Comparison of ENCODE assay signal across 13 mouse cellular contexts in the genomic region with DNA sequence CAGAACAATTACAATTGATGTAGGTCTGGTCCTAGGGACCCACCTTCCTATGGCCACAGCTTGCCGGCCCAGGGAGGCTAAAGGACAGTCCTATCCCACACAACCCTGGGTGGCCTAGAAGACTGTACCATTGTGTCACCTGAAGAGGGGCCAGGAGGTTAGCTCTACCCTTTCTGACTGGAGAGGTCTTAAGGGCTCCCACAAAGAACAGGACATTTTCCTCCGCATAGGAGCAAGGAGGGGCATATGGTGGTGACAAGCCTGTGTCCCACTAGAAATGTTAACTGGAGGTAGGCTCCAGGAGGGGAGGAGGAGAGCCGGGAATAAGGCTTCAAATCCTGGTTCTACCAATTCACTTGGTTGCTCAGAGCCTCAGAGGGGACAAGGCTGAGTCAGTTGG. TPM values are rescaled to one million over a fixed set of nuclear protein-coding genes. Genes with fewer than 3 reads are reported as not detected.
DNase-seq lines count a peak whose midpoint lies in the region; ATAC-seq lines count a peak whose summit lies in the region.
"Had no signal": no experiment of that assay in that cellular context is flagged by ENCODE, and none has a peak within 500 bp of the region (broad histone marks: within the 10 kb centered on the region; RNA-seq: fewer than 3 reads in every experiment).

No protein-coding gene starts in this region.

- 57% methylated on average over 3 of the region's 3 CpGs for WGBS in liver, embryonic 11.5 days
- 52% methylated on average over 3 of the region's 3 CpGs for WGBS in liver, embryonic 12.5 days (ENCODE audit: insufficient replicate concordance)
- 37% methylated on average over 3 of the region's 3 CpGs for WGBS in forebrain, embryonic 13.5 days
- 36% methylated on average over 3 of the region's 3 CpGs for WGBS in intestine, embryonic 14.5 days
- WGBS in neural tube, embryonic 13.5 days, result 21% methylated on average over 3 of the region's 3 CpGs

- H3K27me3 ChIP-seq in liver, embryonic 11.5 days (replicated peaks; ENCODE audit: control insufficient read depth, insufficient read depth, low read length), result peaks cover 34% of the 10 kb centered on the region
- H3K27me3 ChIP-seq in liver, embryonic 12.5 days (replicated peaks), result peaks cover 66% of the 10 kb centered on the region
- peaks cover 53% of the 10 kb centered on the region for H3K27me3 ChIP-seq in forebrain, embryonic 13.5 days
- peaks cover 12% of the 10 kb centered on the region for H3K27me3 ChIP-seq in intestine, embryonic 14.5 days (replicated peaks; ENCODE audit: control insufficient read depth, insufficient read depth, low read length)
- peaks cover 72% of the 10 kb centered on the region for H3K27me3 ChIP-seq in neural tube, embryonic 13.5 days

- no peak overlapping the region for H3K4me3 ChIP-seq in liver, embryonic 11.5 days (ENCODE audit: low read depth, low read length)
- H3K4me3 ChIP-seq in liver, embryonic 12.5 days, result no peak overlapping the region
- no peak overlapping the region for H3K4me3 ChIP-seq in forebrain, embryonic 13.5 days
- H3K4me3 ChIP-seq in intestine, embryonic 14.5 days (ENCODE audit: low read depth, low read length), result no peak overlapping the region; the same call in 1 of the 2 replicates
- peak overlapping the region; percentile 58 for H3K4me3 ChIP-seq in neural tube, embryonic 13.5 days

- H3K9ac ChIP-seq in liver, embryonic 11.5 days (ENCODE audit: low read depth, low read length), result no peak overlapping the region
- H3K9ac ChIP-seq in liver, embryonic 12.5 days, result no peak overlapping the region
- H3K9ac ChIP-seq in forebrain, embryonic 13.5 days, result no peak overlapping the region
- no peak overlapping the region for H3K9ac ChIP-seq in intestine, embryonic 14.5 days (ENCODE audit: low read length)
- H3K9ac ChIP-seq in neural tube, embryonic 13.5 days, result peak overlapping the region; percentile 85

- ATAC-seq in liver, embryonic 11.5 days (replicated peaks; ENCODE audit: low FRiP score), result no peak
- ATAC-seq in liver, embryonic 12.5 days, result no peak; the same call in 1 of the 2 replicates
- no peak for ATAC-seq in forebrain, embryonic 13.5 days
- no peak for ATAC-seq in intestine, embryonic 14.5 days (replicated peaks; ENCODE audit: low FRiP score, low TSS enrichment, low read depth)
- 0 out of 2 replicates have a peak, but pooled peaks have one; percentile 21 for ATAC-seq in neural tube, embryonic 13.5 days (ENCODE audit: low read depth)

- no peak for DNase-seq in liver, embryonic 11.5 days (ENCODE audit: low spot score)
- DNase-seq in intestine, embryonic 14.5 days (ENCODE audit: low spot score), result no peak
- DNase-seq in gastrocnemius, postnatal 14 days, result no peak
- DNase-seq in adrenal gland, postnatal 25 days, result no peak
- DNase-seq in cerebellum, adult 18-20 months, result no peak
- DNase-seq: cerebellum, adult 8-10 months; thymus, adult 18-20 months had no signal

- peak overlapping the region; percentile 72 for H3K4me2 ChIP-seq in liver, embryonic 11.5 days
- no peak overlapping the region for H3K4me2 ChIP-seq in liver, embryonic 12.5 days
- H3K4me2 ChIP-seq in forebrain, embryonic 13.5 days, result peak overlapping the region; percentile 93
- no peak overlapping the region for H3K4me2 ChIP-seq in intestine, embryonic 14.5 days (ENCODE audit: low read length)
- H3K4me2 ChIP-seq in neural tube, embryonic 13.5 days, result peak overlapping the region; percentile 85

- no peak overlapping the region for H3K27ac ChIP-seq in liver, embryonic 11.5 days (ENCODE audit: low read depth, low read length)
- no peak overlapping the region for H3K27ac ChIP-seq in liver, embryonic 12.5 days
- H3K27ac ChIP-seq in forebrain, embryonic 13.5 days, result no peak overlapping the region
- peak overlapping the region; percentile 67 for H3K27ac ChIP-seq in intestine, embryonic 14.5 days (ENCODE audit: low read depth)
- H3K27ac ChIP-seq in neural tube, embryonic 13.5 days (replicated peaks), result peak overlapping the region; percentile 80

- no peaks in the 10 kb centered on the region for H3K36me3 ChIP-seq in liver, embryonic 11.5 days (ENCODE audit: control insufficient read depth, insufficient read depth, low read length)
- peaks cover 2% of the 10 kb centered on the region; the same call in 1 of the 2 replicates for H3K36me3 ChIP-seq in liver, embryonic 12.5 days
- 0 out of 2 replicates have a peak, but pooled peaks cover 4% of the 10 kb centered on the region for H3K36me3 ChIP-seq in forebrain, embryonic 13.5 days (ENCODE audit: poor library complexity, severe bottlenecking)
- H3K36me3 ChIP-seq in intestine, embryonic 14.5 days (ENCODE audit: control insufficient read depth, insufficient read depth, low read length), result no peaks in the 10 kb centered on the region
- H3K36me3 ChIP-seq in neural tube, embryonic 13.5 days, result 0 out of 2 replicates have a peak, but pooled peaks cover 5% of the 10 kb centered on the region

- H3K9me3 ChIP-seq in liver, embryonic 11.5 days (ENCODE audit: control insufficient read depth, low read length), result no peaks in the 10 kb centered on the region
- no peaks in the 10 kb centered on the region for H3K9me3 ChIP-seq in liver, embryonic 12.5 days (replicated peaks)
- no peaks in the 10 kb centered on the region for H3K9me3 ChIP-seq in forebrain, embryonic 13.5 days (replicated peaks)
- H3K9me3 ChIP-seq in intestine, embryonic 14.5 days (ENCODE audit: control insufficient read depth, low read length), result no peaks in the 10 kb centered on the region
- no peaks in the 10 kb centered on the region for H3K9me3 ChIP-seq in neural tube, embryonic 13.5 days

- H3K4me1 ChIP-seq in liver, embryonic 11.5 days (replicated peaks; ENCODE audit: control insufficient read depth, insufficient read depth, low read length), result peaks cover 11% of the 10 kb centered on the region
- H3K4me1 ChIP-seq in liver, embryonic 12.5 days, result peaks cover 35% of the 10 kb centered on the region
- H3K4me1 ChIP-seq in forebrain, embryonic 13.5 days, result peaks cover 24% of the 10 kb centered on the region
- peaks cover 24% of the 10 kb centered on the region for H3K4me1 ChIP-seq in intestine, embryonic 14.5 days (replicated peaks; ENCODE audit: control insufficient read depth, insufficient read depth, low read length)
- H3K4me1 ChIP-seq in neural tube, embryonic 13.5 days (replicated peaks), result peaks cover 52% of the 10 kb centered on the region

- intact Hi-C loops in gastrocnemius, postnatal 14 days (cut with DNase I; ENCODE audit: low total_unique reads), result no loop called here

RNA-seq across cellular contexts. Expression of a gene that starts 0.8 kb away (rescaled TPM):
- polyA plus RNA-seq in liver, embryonic 11.5 days (2014; fragmentation: Nextera tagmentation; extraction: Ambion mirVana), result 1.9 and 2.2 TPM in 2 replicates
- 2.1 and 2.4 TPM in 2 replicates for polyA plus RNA-seq in liver, embryonic 12.5 days (2016; fragmentation: Nextera tagmentation; extraction: Ambion mirVana)
- polyA plus RNA-seq in forebrain, embryonic 13.5 days (2015; fragmentation: Nextera tagmentation; extraction: Ambion mirVana), result 2.2 and 3.2 TPM in 2 replicates
- polyA plus RNA-seq in intestine, embryonic 14.5 days (2014; fragmentation: Nextera tagmentation; extraction: Ambion mirVana), result 8.2 and 9.4 TPM in 2 replicates
- polyA plus RNA-seq in neural tube, embryonic 13.5 days (2015; fragmentation: Nextera tagmentation; extraction: Ambion mirVana), result 10.7 and 11.8 TPM in 2 replicates
- total RNA-seq in gastrocnemius, postnatal 14 days (2021), result 10 to 100 TPM; 18.0 to 21.0 TPM
- 3.1 and 3.6 TPM in 2 replicates for total RNA-seq in adrenal gland, postnatal 25 days (2021)
- total RNA-seq: hematopoietic stem cell, adult 5-6 weeks had no signal

RNA-seq across cellular contexts. Expression of a gene that starts 18.3 kb away (rescaled TPM):
- polyA plus RNA-seq in liver, embryonic 11.5 days (2014; fragmentation: Nextera tagmentation; extraction: Ambion mirVana), result not detected in 2 replicates
- polyA plus RNA-seq in liver, embryonic 12.5 days (2016; fragmentation: Nextera tagmentation; extraction: Ambion mirVana), result not detected in 2 replicates
- polyA plus RNA-seq in forebrain, embryonic 13.5 days (2015; fragmentation: Nextera tagmentation; extraction: Ambion mirVana), result not detected in 2 replicates
- polyA plus RNA-seq in intestine, embryonic 14.5 days (2014; fragmentation: Nextera tagmentation; extraction: Ambion mirVana), result not detected in 2 replicates
- polyA plus RNA-seq in neural tube, embryonic 13.5 days (2015; fragmentation: Nextera tagmentation; extraction: Ambion mirVana), result 0.24 and 0.26 TPM in 2 replicates
- total RNA-seq in gastrocnemius, postnatal 14 days (2021), result not detected
- total RNA-seq in adrenal gland, postnatal 25 days (2021), result not detected in 2 replicates
- total RNA-seq: hematopoietic stem cell, adult 5-6 weeks; liver, adult 2 months; neutrophil, adult 5-6 weeks had no signal
- polyA plus RNA-seq: liver, adult 2 months had no signal

RNA-seq across cellular contexts. Expression of a gene that starts 23.8 kb away (rescaled TPM):
- 20.6 and 21.1 TPM in 2 replicates for polyA plus RNA-seq in liver, embryonic 11.5 days (2014; fragmentation: Nextera tagmentation; extraction: Ambion mirVana)
- 11.8 and 14.4 TPM in 2 replicates for polyA plus RNA-seq in liver, embryonic 12.5 days (2016; fragmentation: Nextera tagmentation; extraction: Ambion mirVana)
- 13.4 and 16.8 TPM in 2 replicates for polyA plus RNA-seq in forebrain, embryonic 13.5 days (2015; fragmentation: Nextera tagmentation; extraction: Ambion mirVana)
- polyA plus RNA-seq in intestine, embryonic 14.5 days (2014; fragmentation: Nextera tagmentation; extraction: Ambion mirVana), result 22.0 and 25.8 TPM in 2 replicates
- polyA plus RNA-seq in neural tube, embryonic 13.5 days (2015; fragmentation: Nextera tagmentation; extraction: Ambion mirVana), result 17.9 and 21.7 TPM in 2 replicates
- total RNA-seq in gastrocnemius, postnatal 14 days (2021), result 10 to 100 TPM; 16.0 to 19.0 TPM
- 44.9 and 48.7 TPM in 2 replicates for total RNA-seq in adrenal gland, postnatal 25 days (2021)

RNA-seq across cellular contexts. Expression of a gene that starts 45.6 kb away (rescaled TPM):
- 0.53 and 0.97 TPM in 2 replicates for polyA plus RNA-seq in liver, embryonic 11.5 days (2014; fragmentation: Nextera tagmentation; extraction: Ambion mirVana)
- 0.26 and 0.42 TPM in 2 replicates for polyA plus RNA-seq in liver, embryonic 12.5 days (2016; fragmentation: Nextera tagmentation; extraction: Ambion mirVana)
- 1.7 and 2.0 TPM in 2 replicates for polyA plus RNA-seq in forebrain, embryonic 13.5 days (2015; fragmentation: Nextera tagmentation; extraction: Ambion mirVana)
- 1.7 and 1.8 TPM in 2 replicates for polyA plus RNA-seq in intestine, embryonic 14.5 days (2014; fragmentation: Nextera tagmentation; extraction: Ambion mirVana)
- polyA plus RNA-seq in neural tube, embryonic 13.5 days (2015; fragmentation: Nextera tagmentation; extraction: Ambion mirVana), result 6.3 and 10.4 TPM in 2 replicates
- total RNA-seq in gastrocnemius, postnatal 14 days (2021), result not detected
- total RNA-seq in adrenal gland, postnatal 25 days (2021), result 1.1 TPM in 1 of 2 replicates, not detected in the other
- total RNA-seq: liver, adult 2 months; neutrophil, adult 5-6 weeks had no signal

RNA-seq across cellular contexts. Expression of a gene that starts 52.4 kb away (rescaled TPM):
- polyA plus RNA-seq in liver, embryonic 11.5 days (2014; fragmentation: Nextera tagmentation; extraction: Ambion mirVana), result 546 and 596 TPM in 2 replicates
- polyA plus RNA-seq in liver, embryonic 12.5 days (2016; fragmentation: Nextera tagmentation; extraction: Ambion mirVana), result 385 and 404 TPM in 2 replicates
- polyA plus RNA-seq in forebrain, embryonic 13.5 days (2015; fragmentation: Nextera tagmentation; extraction: Ambion mirVana), result 265 and 331 TPM in 2 replicates
- polyA plus RNA-seq in intestine, embryonic 14.5 days (2014; fragmentation: Nextera tagmentation; extraction: Ambion mirVana), result 473 and 504 TPM in 2 replicates
- 198 and 217 TPM in 2 replicates for polyA plus RNA-seq in neural tube, embryonic 13.5 days (2015; fragmentation: Nextera tagmentation; extraction: Ambion mirVana)
- total RNA-seq in gastrocnemius, postnatal 14 days (2021), result 100 to 1,000 TPM; 233 to 251 TPM
- 458 and 532 TPM in 2 replicates for total RNA-seq in adrenal gland, postnatal 25 days (2021)

Comparison
In these comparisons a context has a peak if more than half of its experiments do, and no peak if none do; other contexts are left out.
1. H3K4me2 ChIP-seq: peak in liver, embryonic 11.5 days (single experiment), forebrain, embryonic 13.5 days (single experiment) and neural tube, embryonic 13.5 days (single experiment); none in liver, embryonic 12.5 days (single experiment) and intestine, embryonic 14.5 days (single experiment).
2. H3K27ac ChIP-seq: peak in intestine, embryonic 14.5 days (single experiment) and neural tube, embryonic 13.5 days (single experiment); none in liver, embryonic 11.5 days (single experiment), liver, embryonic 12.5 days (single experiment) and forebrain, embryonic 13.5 days (single experiment).